Mouse (Mus musculus): Measurements from ENCODE around the gene Pnliprp1.

Pnliprp1 gene

GRCm38 (mm10) chr19:58727756-58728155, 931 bp upstream of the Pnliprp1 start:
- TF ChIP-seq NANOG (IDR thresholded peaks at IDR 0.05; ENCODE audit: borderline replicate concordance, low read length) (no peak), POU5F1 (IDR thresholded peaks at IDR 0.05; ENCODE audit: borderline replicate concordance, low read length) (no peak), CTCF (conservative IDR thresholded peaks at IDR 0.05; ENCODE audit: low read length) (no peak)
- no peaks in the 10 kb centered on the region for H3K4me1 ChIP-seq (replicated peaks; ENCODE audit: low read depth, low read length)
- H3K4me3 ChIP-seq (replicated peaks; ENCODE audit: low read length), result no peak overlapping the region
- H3K36me3 ChIP-seq (ENCODE audit: insufficient read depth, low read length), result no peaks in the 10 kb centered on the region
- no peaks in the 10 kb centered on the region for H3K27me3 ChIP-seq (ENCODE audit: insufficient read depth, low read length)
- no peaks in the 10 kb centered on the region for H3K9me3 ChIP-seq (ENCODE audit: low read length)

GRCm38 (mm10) chr19:58733216-58733615, 4.5 kb downstream of the Pnliprp1 start:
- no peak for TF ChIP-seq CTCF (conservative IDR thresholded peaks at IDR 0.05; ENCODE audit: low read length)
- no peak for TF ChIP-seq NANOG (IDR thresholded peaks at IDR 0.05; ENCODE audit: borderline replicate concordance, low read length)
- TF ChIP-seq POU5F1 (IDR thresholded peaks at IDR 0.05; ENCODE audit: borderline replicate concordance, low read length), result no peak
- Histone ChIP-seq H3K27me3 (ENCODE audit: insufficient read depth, low read length) (no peaks in the 10 kb centered on the region), H3K4me3 (replicated peaks; ENCODE audit: low read length) (no peak overlapping the region), H3K4me1 (replicated peaks; ENCODE audit: low read depth, low read length) (no peaks in the 10 kb centered on the region), H3K9me3 (ENCODE audit: low read length) (no peaks in the 10 kb centered on the region), H3K36me3 (ENCODE audit: insufficient read depth, low read length) (no peaks in the 10 kb centered on the region)

GRCm38 (mm10) chr19:58738111-58738510, 9.4 kb downstream of the Pnliprp1 start:
- TF ChIP-seq CTCF (conservative IDR thresholded peaks at IDR 0.05; ENCODE audit: low read length) (no peak), NANOG (IDR thresholded peaks at IDR 0.05; ENCODE audit: borderline replicate concordance, low read length) (no peak), POU5F1 (IDR thresholded peaks at IDR 0.05; ENCODE audit: borderline replicate concordance, low read length) (no peak)
- Histone ChIP-seq H3K4me1 (replicated peaks; ENCODE audit: low read depth, low read length) (no peaks in the 10 kb centered on the region), H3K9me3 (ENCODE audit: low read length) (no peaks in the 10 kb centered on the region)

GRCm38 (mm10) chr19:58741036-58741435, 12.3 kb downstream of the Pnliprp1 start:
- no peaks in the 10 kb centered on the region for H3K36me3 ChIP-seq (ENCODE audit: insufficient read depth, low read length)
- no peak for TF ChIP-seq NANOG (IDR thresholded peaks at IDR 0.05; ENCODE audit: borderline replicate concordance, low read length)
- TF ChIP-seq CTCF (conservative IDR thresholded peaks at IDR 0.05; ENCODE audit: low read length), result no peak
- TF ChIP-seq POU5F1 (IDR thresholded peaks at IDR 0.05; ENCODE audit: borderline replicate concordance, low read length), result no peak
- H3K27me3 ChIP-seq (ENCODE audit: insufficient read depth, low read length), result no peaks in the 10 kb centered on the region
- H3K9me3 ChIP-seq (ENCODE audit: low read length), result no peaks in the 10 kb centered on the region
- no peak overlapping the region for H3K4me3 ChIP-seq (replicated peaks; ENCODE audit: low read length)
- no peaks in the 10 kb centered on the region for H3K4me1 ChIP-seq (replicated peaks; ENCODE audit: low read depth, low read length)

More at GRCm38 (mm10) chr19:58738111-58738510, 9.4 kb downstream of the Pnliprp1 start:
- H3K27me3 ChIP-seq (ENCODE audit: insufficient read depth, low read length), result no peaks in the 10 kb centered on the region
- no peak overlapping the region for H3K4me3 ChIP-seq (replicated peaks; ENCODE audit: low read length)
- no peaks in the 10 kb centered on the region for H3K36me3 ChIP-seq (ENCODE audit: insufficient read depth, low read length)

- Histone ChIP-seq H3K9me3 (ENCODE audit: low read length) (no peaks in the 10 kb centered on the region), H3K27me3 (ENCODE audit: insufficient read depth, low read length) (no peaks in the 10 kb centered on the region), H3K4me3 (replicated peaks; ENCODE audit: low read length) (no peak overlapping the region), H3K4me1 (replicated peaks; ENCODE audit: low read depth, low read length) (no peaks in the 10 kb centered on the region), H3K36me3 (ENCODE audit: insufficient read depth, low read length) (no peaks in the 10 kb centered on the region)
- no peak for TF ChIP-seq NANOG (IDR thresholded peaks at IDR 0.05; ENCODE audit: borderline replicate concordance, low read length)
- no peak for TF ChIP-seq CTCF (conservative IDR thresholded peaks at IDR 0.05; ENCODE audit: low read length)
- TF ChIP-seq POU5F1 (IDR thresholded peaks at IDR 0.05; ENCODE audit: borderline replicate concordance, low read length), result no peak
Observed at GRCm38 (mm10) chr19:58742711-58743110, 14.0 kb downstream of the Pnliprp1 start.

- Histone ChIP-seq H3K27me3 (ENCODE audit: insufficient read depth, low read length) (no peaks in the 10 kb centered on the region), H3K36me3 (ENCODE audit: insufficient read depth, low read length) (no peaks in the 10 kb centered on the region), H3K9me3 (ENCODE audit: low read length) (no peaks in the 10 kb centered on the region), H3K4me1 (replicated peaks; ENCODE audit: low read depth, low read length) (no peaks in the 10 kb centered on the region), H3K4me3 (replicated peaks; ENCODE audit: low read length) (no peak overlapping the region)
- TF ChIP-seq NANOG (IDR thresholded peaks at IDR 0.05; ENCODE audit: borderline replicate concordance, low read length), result no peak
- no peak for TF ChIP-seq POU5F1 (IDR thresholded peaks at IDR 0.05; ENCODE audit: borderline replicate concordance, low read length)
- TF ChIP-seq CTCF (conservative IDR thresholded peaks at IDR 0.05; ENCODE audit: low read length), result no peak
Observed at GRCm38 (mm10) chr19:58743736-58744135, 15.0 kb downstream of the Pnliprp1 start.

- H3K27me3 ChIP-seq (ENCODE audit: insufficient read depth, low read length), result no peaks in the 10 kb centered on the region
- no peaks in the 10 kb centered on the region for H3K9me3 ChIP-seq (ENCODE audit: low read length)
- no peaks in the 10 kb centered on the region for H3K36me3 ChIP-seq (ENCODE audit: insufficient read depth, low read length)
- no peak overlapping the region for H3K4me3 ChIP-seq (replicated peaks; ENCODE audit: low read length)
- TF ChIP-seq NANOG (IDR thresholded peaks at IDR 0.05; ENCODE audit: borderline replicate concordance, low read length), result no peak
- no peak for TF ChIP-seq CTCF (conservative IDR thresholded peaks at IDR 0.05; ENCODE audit: low read length)
- no peak for TF ChIP-seq POU5F1 (IDR thresholded peaks at IDR 0.05; ENCODE audit: borderline replicate concordance, low read length)
- no peaks in the 10 kb centered on the region for H3K4me1 ChIP-seq (replicated peaks; ENCODE audit: low read depth, low read length)
Observed at GRCm38 (mm10) chr19:58747498-58748000, 18.9 kb downstream of the Pnliprp1 start.

- peaks cover 18% of the 10 kb centered on the region for H3K9me3 ChIP-seq (ENCODE audit: low read length)
- H3K36me3 ChIP-seq (ENCODE audit: insufficient read depth, low read length), result no peaks in the 10 kb centered on the region
- no peak overlapping the region for H3K4me3 ChIP-seq (replicated peaks; ENCODE audit: low read length)
- H3K27me3 ChIP-seq (ENCODE audit: insufficient read depth, low read length), result no peaks in the 10 kb centered on the region
- no peak for TF ChIP-seq NANOG (IDR thresholded peaks at IDR 0.05; ENCODE audit: borderline replicate concordance, low read length)
- TF ChIP-seq POU5F1 (IDR thresholded peaks at IDR 0.05; ENCODE audit: borderline replicate concordance, low read length), result no peak
- no peak for TF ChIP-seq CTCF (conservative IDR thresholded peaks at IDR 0.05; ENCODE audit: low read length)
- H3K4me1 ChIP-seq (replicated peaks; ENCODE audit: low read depth, low read length), result no peaks in the 10 kb centered on the region
Observed at GRCm38 (mm10) chr19:58750822-58751221, 22.1 kb downstream of the Pnliprp1 start.

- TF ChIP-seq CTCF (conservative IDR thresholded peaks at IDR 0.05; ENCODE audit: low read length) (no peak), POU5F1 (IDR thresholded peaks at IDR 0.05; ENCODE audit: borderline replicate concordance, low read length) (no peak), NANOG (IDR thresholded peaks at IDR 0.05; ENCODE audit: borderline replicate concordance, low read length) (no peak)
Observed at GRCm38 (mm10) chr19:58751504-58751903, 22.8 kb downstream of the Pnliprp1 start.

More at GRCm38 (mm10) chr19:58751504-58751903, 22.8 kb downstream of the Pnliprp1 start:
- Histone ChIP-seq H3K4me1 (replicated peaks; ENCODE audit: low read depth, low read length) (no peaks in the 10 kb centered on the region), H3K36me3 (ENCODE audit: insufficient read depth, low read length) (no peaks in the 10 kb centered on the region), H3K4me3 (replicated peaks; ENCODE audit: low read length) (no peak overlapping the region), H3K27me3 (ENCODE audit: insufficient read depth, low read length) (no peaks in the 10 kb centered on the region), H3K9me3 (ENCODE audit: low read length) (peaks cover 25% of the 10 kb centered on the region)

Measured in E14TG2a.4 (cell line).